Mouse (Mus musculus) liver, adult 2 months (tissue): ENCODE data around the gene Snd1.

Experiments
- CTCF ChIP-seq: fragments of 200-500 bp; IDR thresholded peaks from 2 replicates; pipeline ENCODE4 v1.5.1; 2011; ENCODE audit warnings: low read depth, low read length, control low read depth
- POLR2A ChIP-seq: fragments of 200-500 bp; IDR thresholded peaks from 2 replicates; pipeline ENCODE4 v1.6.1; 2011; ENCODE audit warnings: low read length, control low read depth; ENCODE audit not compliant: insufficient read depth; ENCODE audit errors: extremely low read depth

- no peak for TF ChIP-seq POLR2A
- no peak for TF ChIP-seq CTCF
Measured at GRCm38 (mm10) chr6:28557728-28558127, 82.8 kb downstream of the Snd1 start.
